Mouse (Mus musculus) adrenal gland, postnatal 14 days (tissue): ENCODE measurements around the gene Fkbp2. TPM values are rescaled to one million over a fixed set of nuclear protein-coding genes. Genes with fewer than 3 reads are reported as not detected.
A peak's percentile ranks its signal among the peaks of the same experiment; 100 is the strongest.

Experiments
- DNase-seq: peaks from one replicate; pipeline ENCODE4 v3.0.0; 2021; ENCODE audit warnings: mixed read lengths
- long read RNA-seq, 2 experiments: library from polyadenylated mRNA; stranded (forward); transcript quantifications; one replicate each; pipeline ENCODE4 v2.0.0; 2021
- total RNA-seq: library from RNA; stranded (reverse); gene quantifications from 2 replicates; pipeline ENCODE4 v1.2.3, GENCODE M21; 2021

Gene Fkbp2
- total RNA-seq = 115 and 121 TPM in 2 replicates
- long read RNA-seq, experiment 1, transcript Fkbp2-202 (6 exons, 664 nt) = major isoform, 48 of 104 reads
- long read RNA-seq, experiment 1, transcript Fkbp2-201 (6 exons, 642 nt) = minor isoform, 41 of 104 reads
- long read RNA-seq, experiment 1, partial matches to known transcripts = 8 of 104 reads
- long read RNA-seq, experiment 1, other reads (novel, unspliced or antisense) = 7 of 104 reads
- long read RNA-seq, experiment 2, transcript Fkbp2-201 (6 exons, 642 nt) = minor isoform, 33 of 96 reads
- long read RNA-seq, experiment 2, transcript Fkbp2-202 (6 exons, 664 nt) = major isoform, 55 of 96 reads
- long read RNA-seq, experiment 2, partial matches to known transcripts = 5 of 96 reads
- long read RNA-seq, experiment 2, other reads (novel, unspliced or antisense) = 2 of 96 reads

DNA sequence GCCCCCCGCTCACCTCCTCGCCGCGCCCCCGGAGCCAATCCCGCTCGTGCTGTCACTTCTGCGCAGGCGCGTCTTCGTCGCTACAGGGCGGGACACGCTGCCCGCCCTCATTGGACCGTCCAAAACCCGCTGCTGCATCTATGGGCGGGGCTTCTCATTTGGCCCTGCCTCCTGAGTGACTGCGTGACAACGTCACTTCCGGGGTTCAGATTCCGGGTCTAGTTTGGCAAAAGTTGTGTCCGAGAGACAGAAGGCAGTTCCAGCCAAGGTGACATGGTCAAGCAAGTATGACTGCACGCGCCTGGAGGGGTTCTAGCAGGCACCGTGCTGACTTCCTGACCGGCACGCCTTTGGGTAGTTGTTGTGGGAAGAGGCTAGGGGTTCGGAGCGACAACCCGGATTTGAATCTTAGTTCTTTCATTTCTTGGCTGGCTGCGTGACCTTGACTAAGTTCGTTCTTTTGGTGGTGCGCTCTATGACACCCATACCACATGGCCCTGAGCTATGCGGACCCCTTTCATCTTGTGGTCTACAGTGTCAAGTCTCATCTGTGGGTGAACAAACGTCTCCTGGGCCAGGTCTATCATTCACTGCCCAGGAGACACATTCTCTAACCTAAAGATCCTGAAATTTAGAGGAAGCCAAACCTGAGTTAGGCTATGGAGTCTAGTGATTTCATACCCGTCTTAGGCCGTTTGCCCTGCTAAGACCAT, at the start of gene Fkbp2:
Gene Fkbp2 (minus strand): TSS at position 121 of the 713 bp plus-strand sequence.
- peak; percentile 99 for DNase-seq

- DNase-seq = no peak
These were observed 49.2 kb upstream of the Fkbp2 start for GRCm38 (mm10) chr19:7029531-7029930.

GRCm38 (mm10) chr19:7020224-7020641, 39.9 kb upstream of the Fkbp2 start:
- peak; percentile 80 for DNase-seq

DNA sequence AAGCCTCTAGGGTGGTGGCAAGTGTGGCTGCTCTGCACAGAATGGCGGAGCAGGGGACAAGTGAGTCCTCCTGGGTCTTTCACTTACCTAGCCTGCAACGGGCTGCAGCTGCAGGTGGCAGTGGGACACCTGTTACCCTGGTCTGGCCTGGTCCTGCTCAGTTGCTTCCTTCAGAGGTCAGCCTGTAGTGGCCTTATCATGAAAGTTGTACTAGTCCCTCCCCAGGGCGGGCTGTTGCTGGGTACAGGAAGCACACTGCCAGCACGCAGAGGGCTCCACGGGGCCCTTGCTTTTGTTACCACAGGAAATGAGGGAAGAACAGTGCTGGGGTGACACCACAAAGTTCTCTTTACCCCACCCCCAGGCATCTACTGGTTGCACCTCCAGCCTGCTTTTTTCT, 38.9 kb upstream of the Fkbp2 start, which contains the start of gene Fermt3:
Gene Fermt3 (minus strand): TSS at position 279 of the 400 bp plus-strand sequence.
- DNase-seq = peak; percentile 52

GRCm38 (mm10) chr19:7018546-7018945, 38.2 kb upstream of the Fkbp2 start:
- DNase-seq = no peak

- no peak for DNase-seq
These were observed 37.5 kb upstream of the Fkbp2 start for GRCm38 (mm10) chr19:7017541-7018457.

DNA sequence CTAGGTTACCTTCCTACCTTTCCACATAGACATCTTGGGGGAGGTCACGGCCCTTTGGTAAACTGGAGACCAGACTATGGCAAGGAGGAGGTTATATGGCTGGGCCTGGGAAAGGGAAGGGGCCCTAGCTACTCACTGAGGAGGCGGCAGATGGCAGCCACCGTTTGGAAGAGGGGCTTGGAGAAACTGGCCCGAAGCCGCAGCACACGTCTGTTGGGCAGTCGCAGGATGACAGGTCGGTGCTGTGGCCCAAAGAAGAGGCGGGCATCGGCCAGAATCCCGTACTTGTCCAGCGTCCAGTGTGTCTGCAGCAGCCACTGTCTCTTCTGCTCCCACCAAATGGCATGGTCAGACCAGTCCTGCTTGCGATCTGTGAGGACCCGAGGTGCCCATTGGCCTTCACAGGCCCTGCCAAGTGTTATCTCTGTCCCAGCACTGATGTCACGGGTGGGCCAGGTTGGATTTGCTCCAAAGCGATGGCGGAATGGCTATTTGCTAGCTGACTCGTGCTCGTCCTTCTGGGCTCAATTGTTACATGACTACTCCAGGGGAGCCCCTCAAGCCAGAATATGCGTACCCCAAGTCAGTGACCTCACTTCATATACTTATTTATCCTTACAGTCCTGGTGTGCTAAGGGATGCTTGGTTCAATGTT, 34.3 kb upstream of the Fkbp2 start:
- no peak for DNase-seq

GRCm38 (mm10) chr19:7013984-7014383, 33.7 kb upstream of the Fkbp2 start:
- no peak for DNase-seq

GRCm38 (mm10) chr19:7012426-7012825, 32.1 kb upstream of the Fkbp2 start:
- no peak for DNase-seq

- DNase-seq = no peak
These were observed 26.7 kb upstream of the Fkbp2 start for GRCm38 (mm10) chr19:7006892-7007593.

DNA sequence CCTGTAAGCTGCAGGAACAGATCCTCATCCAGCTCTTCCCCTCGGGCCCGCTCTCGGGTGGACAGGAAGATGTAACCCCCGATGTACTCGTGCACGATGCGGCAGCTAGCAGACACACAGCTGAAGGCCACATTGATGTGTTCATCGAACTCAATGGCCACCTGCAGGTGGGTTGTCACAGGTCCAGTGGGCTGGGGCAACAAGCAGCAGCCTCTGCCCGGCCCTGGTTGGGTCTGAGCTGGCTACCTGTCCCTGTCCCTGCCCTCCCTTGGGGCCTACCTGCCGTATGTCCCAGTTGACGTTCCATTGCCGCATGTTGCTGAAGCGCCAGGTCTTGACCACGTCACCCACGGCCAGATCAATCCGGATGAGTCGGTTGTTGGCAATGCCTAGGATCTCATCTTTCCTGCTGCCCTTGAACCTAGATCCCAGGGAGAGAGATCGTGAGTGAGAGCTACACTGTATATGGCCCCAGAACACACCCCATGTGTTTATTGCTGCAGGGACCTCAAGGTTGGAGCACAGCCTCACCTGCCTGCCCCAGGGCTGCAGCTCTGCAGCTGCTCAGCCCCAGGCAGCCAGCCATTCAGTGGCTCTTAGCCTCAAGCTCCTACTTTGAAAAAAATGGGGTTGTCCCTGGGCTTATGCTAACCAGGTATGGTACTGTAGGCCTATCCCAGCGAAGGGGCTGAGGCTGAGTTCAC, 19.2 kb upstream of the Fkbp2 start:
- no peak for DNase-seq

- DNase-seq = no peak
These were observed 17.5 kb upstream of the Fkbp2 start for GRCm38 (mm10) chr19:6997721-6998290.

- DNase-seq = peak; percentile 95
These were observed 15.7 kb upstream of the Fkbp2 start, which contains the start of the genes Nudt22 and Trpt1 for GRCm38 (mm10) chr19:6996006-6996405. Nudt22 (minus strand) TSS chr19:6996117. Trpt1 (plus strand) TSS chr19:6996131.

GRCm38 (mm10) chr19:6995255-6995991, 15.1 kb upstream of the Fkbp2 start:
- peak; percentile 65 for DNase-seq

DNA sequence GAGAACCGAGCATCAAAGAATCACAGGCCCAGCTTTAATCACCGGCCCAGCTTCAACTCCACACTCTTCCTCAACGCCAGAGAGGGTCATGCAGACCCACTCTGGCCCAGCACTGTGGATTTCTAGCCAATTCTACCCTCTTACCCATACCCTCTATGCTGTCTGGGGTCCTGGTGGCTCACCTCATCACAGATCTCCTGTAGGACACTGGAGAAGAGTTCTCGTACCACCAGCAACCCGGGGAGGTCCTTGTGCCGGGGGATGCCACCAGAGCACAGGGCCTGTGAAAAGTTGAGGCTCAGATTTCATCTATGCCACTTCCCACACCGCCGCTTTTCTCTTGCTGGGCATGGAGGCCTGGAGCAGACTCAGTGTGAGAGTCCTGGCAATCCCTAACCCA, 14.2 kb upstream of the Fkbp2 start:
- DNase-seq = no peak

GRCm38 (mm10) chr19:6994002-6994401, 13.7 kb upstream of the Fkbp2 start:
- no peak for DNase-seq

DNA sequence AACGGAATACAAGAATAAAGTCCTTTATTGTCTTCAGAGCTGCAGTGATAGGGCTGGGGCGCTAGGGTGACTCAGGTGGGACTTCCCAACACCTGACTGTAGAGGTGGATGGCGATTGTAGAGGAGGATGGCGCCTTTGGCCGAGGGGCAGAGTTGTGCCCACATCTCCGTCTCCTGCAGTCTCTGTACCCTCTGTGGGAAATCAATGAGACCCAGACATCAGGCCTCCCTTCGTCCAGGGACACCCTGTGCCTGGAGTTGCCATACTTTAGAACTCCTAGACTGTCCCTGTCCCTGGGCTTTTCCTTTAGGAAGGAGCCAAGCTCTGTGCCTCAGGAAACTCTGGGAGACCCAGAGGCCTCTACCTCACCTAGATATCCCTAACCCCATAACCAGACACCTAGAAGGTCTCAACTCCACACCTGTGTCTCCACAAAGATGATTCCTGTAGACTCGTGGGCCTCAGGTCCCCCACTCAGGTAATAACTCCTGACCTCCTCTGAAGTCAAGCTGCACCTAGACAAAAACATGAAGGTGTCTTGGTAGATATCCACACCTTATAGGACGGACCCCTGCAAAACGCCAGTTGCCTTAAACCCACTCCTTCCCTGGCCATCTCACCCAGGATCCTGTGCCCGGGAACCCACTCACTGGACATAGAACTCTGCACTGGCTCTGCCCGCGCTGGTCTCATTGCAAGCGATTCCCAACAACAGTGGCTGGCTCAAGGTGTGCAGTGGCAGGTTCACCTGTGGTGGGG, 12.9 kb upstream of the Fkbp2 start:
- no peak for DNase-seq
